In the genomic region with DNA sequence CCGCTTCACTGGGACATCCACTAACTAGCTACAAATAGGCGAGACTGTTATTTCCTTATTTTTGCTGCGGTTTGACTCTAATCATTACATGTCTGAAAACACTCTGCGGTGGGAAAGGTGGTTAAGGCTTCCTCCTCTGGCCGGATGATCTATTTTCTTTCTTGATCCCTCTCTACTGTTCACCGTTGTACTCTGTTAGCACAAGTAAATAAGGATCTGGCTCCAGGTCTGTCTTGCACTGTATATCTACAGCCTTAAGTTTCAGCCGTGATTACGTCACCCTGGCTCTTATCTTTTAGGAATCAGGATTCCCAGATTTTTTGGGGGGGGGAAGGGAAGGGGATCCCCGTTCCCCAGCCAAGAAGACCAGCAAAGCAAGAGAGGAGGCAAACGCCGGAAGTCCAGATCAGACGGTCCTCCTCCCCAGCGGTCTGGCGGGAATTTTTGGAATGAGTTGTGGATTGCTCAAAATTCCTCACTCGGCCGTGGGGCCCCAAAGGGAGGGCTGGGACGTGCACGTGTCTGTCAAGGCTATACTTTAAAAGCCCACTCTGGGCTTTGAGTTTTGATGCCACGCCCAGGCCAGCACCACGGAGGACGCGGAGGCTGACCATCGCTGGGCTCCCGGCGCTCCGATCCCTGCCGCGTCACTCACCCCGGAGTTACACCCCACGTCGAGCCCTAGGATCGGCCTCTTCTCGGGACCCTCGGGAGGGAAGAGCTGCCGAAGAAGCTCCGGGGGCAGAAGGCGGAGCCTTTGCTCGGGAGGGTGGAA, we compare ENCODE assay signal across 8 mouse cellular contexts. TPM values are rescaled to one million over a fixed set of nuclear protein-coding genes. Genes with fewer than 3 reads are reported as not detected.
DNase-seq lines count a peak whose midpoint lies in the region; ATAC-seq and TF ChIP-seq lines count a peak whose summit lies in the region.

No protein-coding gene starts in this region.

- no peaks in the 10 kb centered on the region for H3K27me3 ChIP-seq in intestine, embryonic 16.5 days (replicated peaks; ENCODE audit: control insufficient read depth, insufficient read depth, low read length)
- H3K27me3 ChIP-seq in liver, embryonic 11.5 days (replicated peaks; ENCODE audit: control insufficient read depth, insufficient read depth, low read length) = no peaks in the 10 kb centered on the region
- H3K27me3 ChIP-seq in midbrain, postnatal 0 days (ENCODE audit: insufficient read depth, low read length) = no peaks in the 10 kb centered on the region
- no peaks in the 10 kb centered on the region for H3K27me3 ChIP-seq in stomach, postnatal 0 days (ENCODE audit: control insufficient read depth, insufficient read depth, low read length)

- no peaks in the 10 kb centered on the region for H3K4me1 ChIP-seq in cortical plate, adult 2 months (ENCODE audit: control insufficient read depth, insufficient read depth, low read length)
- H3K4me1 ChIP-seq in intestine, embryonic 16.5 days (ENCODE audit: control insufficient read depth, insufficient read depth, low read length) = peaks cover 12% of the 10 kb centered on the region
- H3K4me1 ChIP-seq in liver, embryonic 11.5 days (replicated peaks; ENCODE audit: control insufficient read depth, insufficient read depth, low read length) = peaks cover 12% of the 10 kb centered on the region
- no peaks in the 10 kb centered on the region for H3K4me1 ChIP-seq in midbrain, postnatal 0 days (ENCODE audit: insufficient read depth, low read length)
- no peaks in the 10 kb centered on the region for H3K4me1 ChIP-seq in stomach, postnatal 0 days (replicated peaks; ENCODE audit: control insufficient read depth, insufficient read depth)

- TF ChIP-seq CTCF in cortical plate, adult 2 months (IDR thresholded peaks at IDR 0.05; ENCODE audit: extremely low read depth, insufficient read depth, low read length) = no peak
- no peak for TF ChIP-seq CTCF in midbrain, postnatal 0 days (IDR thresholded peaks at IDR 0.05)
- TF ChIP-seq CTCF in stomach, postnatal 0 days (IDR thresholded peaks at IDR 0.05; ENCODE audit: low read depth) = no peak

- H3K27ac ChIP-seq in cortical plate, adult 2 months (ENCODE audit: insufficient read depth, low read length) = no peak overlapping the region
- peak overlapping the region; percentile 95 for H3K27ac ChIP-seq in intestine, embryonic 16.5 days (ENCODE audit: low read length)
- H3K27ac ChIP-seq in liver, embryonic 11.5 days (ENCODE audit: low read depth, low read length) = peak overlapping the region; percentile 84
- H3K27ac ChIP-seq in midbrain, postnatal 0 days (ENCODE audit: low read depth, low read length) = peak overlapping the region; percentile 67
- H3K27ac ChIP-seq in stomach, postnatal 0 days (replicated peaks) = peak overlapping the region; percentile 90

- TF ChIP-seq POLR2A in cortical plate, adult 2 months (IDR thresholded peaks at IDR 0.05; ENCODE audit: extremely low read depth, insufficient read depth, low read length) = 0 out of 2 replicates have a peak, but pooled peaks have one; percentile 9

- peak overlapping the region; percentile 46 for H3K4me3 ChIP-seq in cortical plate, adult 2 months (ENCODE audit: insufficient read depth, low read length)
- H3K4me3 ChIP-seq in intestine, embryonic 16.5 days (ENCODE audit: low read length) = peak overlapping the region; percentile 93
- peak overlapping the region; percentile 80 for H3K4me3 ChIP-seq in liver, embryonic 11.5 days (ENCODE audit: low read depth, low read length)
- H3K4me3 ChIP-seq in midbrain, postnatal 0 days (ENCODE audit: low read depth, low read length) = peak overlapping the region; percentile 63
- peak overlapping the region; percentile 79 for H3K4me3 ChIP-seq in stomach, postnatal 0 days (ENCODE audit: low read depth, low read length)

- H3K36me3 ChIP-seq in intestine, embryonic 16.5 days (ENCODE audit: control insufficient read depth, insufficient read depth, low read length) = no peaks in the 10 kb centered on the region
- H3K36me3 ChIP-seq in liver, embryonic 11.5 days (ENCODE audit: control insufficient read depth, insufficient read depth, low read length) = peaks cover 5% of the 10 kb centered on the region
- no peaks in the 10 kb centered on the region for H3K36me3 ChIP-seq in midbrain, postnatal 0 days (ENCODE audit: insufficient read depth, low read length)
- H3K36me3 ChIP-seq in stomach, postnatal 0 days (ENCODE audit: control insufficient read depth, insufficient read depth, low read length) = no peaks in the 10 kb centered on the region

- no peak for TF ChIP-seq EP300 in stomach, postnatal 0 days (optimal IDR thresholded peaks at IDR 0.05)

- peak overlapping the region; percentile 92 for H3K9ac ChIP-seq in intestine, embryonic 16.5 days (ENCODE audit: low read depth, low read length)
- H3K9ac ChIP-seq in liver, embryonic 11.5 days (ENCODE audit: low read depth, low read length) = peak overlapping the region; percentile 82
- H3K9ac ChIP-seq in midbrain, postnatal 0 days (replicated peaks; ENCODE audit: low read length, poor library complexity, severe bottlenecking) = peak overlapping the region; percentile 68
- H3K9ac ChIP-seq in stomach, postnatal 0 days (ENCODE audit: low read length) = peak overlapping the region; percentile 85

- H3K4me2 ChIP-seq in intestine, embryonic 16.5 days (ENCODE audit: low read depth, low read length) = peak overlapping the region; percentile 79
- peak overlapping the region; percentile 72 for H3K4me2 ChIP-seq in liver, embryonic 11.5 days
- peak overlapping the region; percentile 55 for H3K4me2 ChIP-seq in midbrain, postnatal 0 days (ENCODE audit: low read depth, low read length, poor library complexity, severe bottlenecking)
- H3K4me2 ChIP-seq in stomach, postnatal 0 days (replicated peaks; ENCODE audit: low read depth) = peak overlapping the region; percentile 65

- ATAC-seq in granulocyte monocyte progenitor cell, adult 5-6 weeks (replicated peaks; ENCODE audit: poor library complexity, severe bottlenecking) = peak; percentile 54
- ATAC-seq in intestine, embryonic 16.5 days = peak; percentile 79
- ATAC-seq in liver, embryonic 11.5 days (replicated peaks; ENCODE audit: low FRiP score) = peak; percentile 67
- peak; percentile 76 for ATAC-seq in midbrain, postnatal 0 days (ENCODE audit: low FRiP score)
- ATAC-seq in stomach, postnatal 0 days (ENCODE audit: low FRiP score, low TSS enrichment) = peak; percentile 61

- peak; percentile 21 for DNase-seq in thymus, postnatal 25 days
- no peak for DNase-seq in thymus, postnatal 14 days
- no peak for DNase-seq in liver, embryonic 11.5 days (ENCODE audit: low spot score)
- peak; percentile 71 for DNase-seq in midbrain, postnatal 0 days (ENCODE audit: low spot score)
- DNase-seq in stomach, postnatal 0 days (ENCODE audit: low spot score) = peak; percentile 73

- 3% methylated on average over 37 of the region's 38 CpGs for WGBS in intestine, embryonic 16.5 days
- WGBS in liver, embryonic 11.5 days = 3% methylated on average over 38 of the region's 38 CpGs
- 7% methylated on average over 38 of the region's 38 CpGs for WGBS in midbrain, postnatal 0 days
- 3% methylated on average over 38 of the region's 38 CpGs for WGBS in stomach, postnatal 0 days

- no peaks in the 10 kb centered on the region for H3K9me3 ChIP-seq in intestine, embryonic 16.5 days (ENCODE audit: control insufficient read depth, low read length)
- H3K9me3 ChIP-seq in liver, embryonic 11.5 days (ENCODE audit: control insufficient read depth, low read length) = no peaks in the 10 kb centered on the region
- no peaks in the 10 kb centered on the region for H3K9me3 ChIP-seq in midbrain, postnatal 0 days (ENCODE audit: low read length)
- no peaks in the 10 kb centered on the region for H3K9me3 ChIP-seq in stomach, postnatal 0 days (ENCODE audit: control insufficient read depth, low read length)

RNA-seq across cellular contexts. Expression of gene Bcdin3d, which starts 0.5 kb away (rescaled TPM):
- 5.1 and 5.3 TPM in 2 replicates for polyA plus RNA-seq in cortical plate, adult 2 months (2012; rRNA removed)
- 3.1 and 3.6 TPM in 2 replicates for total RNA-seq in granulocyte monocyte progenitor cell, adult 5-6 weeks (2014; fragmentation: Nextera tagmentation)
- total RNA-seq in granulocyte monocyte progenitor cell, adult 5-6 weeks (2017) = 2.9 and 4.2 TPM in 2 replicates
- polyA plus RNA-seq in intestine, embryonic 16.5 days (2015; fragmentation: Nextera tagmentation; extraction: Ambion mirVana) = 14.3 and 16.2 TPM in 2 replicates
- polyA plus RNA-seq in liver, embryonic 11.5 days (2014; fragmentation: Nextera tagmentation; extraction: Ambion mirVana) = 10.5 and 12.1 TPM in 2 replicates
- total RNA-seq in midbrain, postnatal 0 days (2014; rRNA removed) = 11.7 and 12.4 TPM in 2 replicates
- 12.6 and 14.6 TPM in 2 replicates for polyA plus RNA-seq in midbrain, postnatal 0 days (2015; fragmentation: Nextera tagmentation; extraction: Ambion mirVana)
- polyA plus RNA-seq in stomach, postnatal 0 days (2015; fragmentation: Nextera tagmentation; extraction: Ambion mirVana) = 9.3 and 10.4 TPM in 2 replicates

RNA-seq across cellular contexts. Expression of gene Nckap5l, which starts 16.4 kb away (rescaled TPM):
- polyA plus RNA-seq in cortical plate, adult 2 months (2012; rRNA removed) = 11.9 TPM in 2 replicates
- total RNA-seq in granulocyte monocyte progenitor cell, adult 5-6 weeks (2014; fragmentation: Nextera tagmentation) = 5.0 and 13.4 TPM in 2 replicates
- total RNA-seq in granulocyte monocyte progenitor cell, adult 5-6 weeks (2017) = 0.26 and 7.5 TPM in 2 replicates
- 5.8 and 6.5 TPM in 2 replicates for polyA plus RNA-seq in intestine, embryonic 16.5 days (2015; fragmentation: Nextera tagmentation; extraction: Ambion mirVana)
- polyA plus RNA-seq in liver, embryonic 11.5 days (2014; fragmentation: Nextera tagmentation; extraction: Ambion mirVana) = 5.6 and 6.0 TPM in 2 replicates
- total RNA-seq in midbrain, postnatal 0 days (2014; rRNA removed) = 20.2 and 24.1 TPM in 2 replicates
- 11.4 and 12.2 TPM in 2 replicates for polyA plus RNA-seq in midbrain, postnatal 0 days (2015; fragmentation: Nextera tagmentation; extraction: Ambion mirVana)
- polyA plus RNA-seq in stomach, postnatal 0 days (2015; fragmentation: Nextera tagmentation; extraction: Ambion mirVana) = 2.1 and 2.4 TPM in 2 replicates

RNA-seq across cellular contexts. Expression of gene Faim2, which starts 54.0 kb away (rescaled TPM):
- 162 and 172 TPM in 2 replicates for polyA plus RNA-seq in cortical plate, adult 2 months (2012; rRNA removed)
- total RNA-seq in granulocyte monocyte progenitor cell, adult 5-6 weeks (2014; fragmentation: Nextera tagmentation) = not detected in 2 replicates
- 0.17 TPM in 1 of 2 replicates, not detected in the other for total RNA-seq in granulocyte monocyte progenitor cell, adult 5-6 weeks (2017)
- polyA plus RNA-seq in intestine, embryonic 16.5 days (2015; fragmentation: Nextera tagmentation; extraction: Ambion mirVana) = 0.91 and 1.1 TPM in 2 replicates
- 0.19 and 0.22 TPM in 2 replicates for polyA plus RNA-seq in liver, embryonic 11.5 days (2014; fragmentation: Nextera tagmentation; extraction: Ambion mirVana)
- 42.0 and 42.1 TPM in 2 replicates for total RNA-seq in midbrain, postnatal 0 days (2014; rRNA removed)
- 72.0 and 82.5 TPM in 2 replicates for polyA plus RNA-seq in midbrain, postnatal 0 days (2015; fragmentation: Nextera tagmentation; extraction: Ambion mirVana)
- 0.62 and 0.81 TPM in 2 replicates for polyA plus RNA-seq in stomach, postnatal 0 days (2015; fragmentation: Nextera tagmentation; extraction: Ambion mirVana)

Comparison
In these comparisons a context has a peak if more than half of its experiments do, and no peak if none do; other contexts are left out.
1. DNase-seq: peak in thymus, postnatal 25 days (single experiment), midbrain, postnatal 0 days (single experiment) and stomach, postnatal 0 days (single experiment); none in thymus, postnatal 14 days (single experiment) and liver, embryonic 11.5 days (single experiment).
2. RNA of gene Faim2, which starts 54.0 kb away (polyA plus RNA-seq): 162 to 172 TPM in cortical plate, adult 2 months and 72.0 to 82.5 TPM in midbrain, postnatal 0 days; 0.91 to 1.1 TPM in intestine, embryonic 16.5 days, 0.62 to 0.81 TPM in stomach, postnatal 0 days and 0.19 to 0.22 TPM in liver, embryonic 11.5 days; every median in the first group is over 10 times any median in the second.
3. Peak in every context shown above with its lines, with median percentiles within 50 percentile points of each other: H3K4me3 ChIP-seq, ATAC-seq, H3K4me2 ChIP-seq and H3K9ac ChIP-seq.